Mouse (Mus musculus): ENCODE results near the gene Sept6. TPM values are rescaled to one million over a fixed set of nuclear protein-coding genes. Genes with fewer than 3 reads are reported as not detected.

Gene Sept6
- 57.0 and 59.2 TPM in 2 replicates for polyA plus RNA-seq (2014; fragmentation: Nextera tagmentation; extraction: Ambion mirVana)

DNA sequence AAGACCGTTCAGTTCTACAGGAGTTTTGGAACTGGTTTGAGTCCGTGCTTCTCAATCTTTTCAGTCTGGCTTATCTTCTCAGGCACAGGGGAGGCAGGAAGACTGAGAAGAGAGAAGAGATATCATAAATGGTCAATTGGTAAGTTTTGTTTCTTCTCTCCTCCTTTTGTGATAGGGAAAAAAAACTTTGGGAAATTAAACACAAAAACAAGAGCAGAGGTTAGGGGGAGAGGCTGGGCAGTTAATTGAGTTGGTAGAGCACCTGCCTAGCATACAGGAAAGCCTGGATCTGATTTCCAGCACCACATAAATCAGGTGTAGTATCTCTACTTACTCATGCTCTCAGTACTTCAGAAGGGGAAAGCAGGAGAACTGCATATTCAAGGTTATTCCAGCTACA lies at the start of gene Sept6:
Sept6 (minus strand) TSS at position 101 of the 400 bp plus-strand sequence.
- no peak for ATAC-seq (replicated peaks; ENCODE audit: insufficient number of reproducible peaks, low FRiP score, low TSS enrichment, low read depth)
- Histone ChIP-seq H3K27ac (replicated peaks; ENCODE audit: low read depth, low read length) (no peak within 1 kb of the TSS), H3K9me3 (replicated peaks; ENCODE audit: control insufficient read depth, low read length) (no peaks in the 10 kb centered on the region), H3K4me3 (ENCODE audit: low read depth, low read length) (no peak within 1 kb of the TSS), H3K9ac (replicated peaks; ENCODE audit: low read length) (no peak within 1 kb of the TSS), H3K36me3 (replicated peaks; ENCODE audit: control insufficient read depth, insufficient read depth, low read depth, low read length) (no peaks in the 10 kb centered on the region), H3K4me1 (ENCODE audit: control insufficient read depth, insufficient read depth, low read length) (no peaks in the 10 kb centered on the region), H3K27me3 (ENCODE audit: control insufficient read depth, insufficient read depth, low read length) (no peaks in the 10 kb centered on the region), H3K4me2 (ENCODE audit: low read depth, low read length) (no peak within 1 kb of the TSS)
- DNase-seq (ENCODE audit: low spot score) = no peak
- 78% methylated on average over 2 of the region's 2 CpGs for WGBS

DNA sequence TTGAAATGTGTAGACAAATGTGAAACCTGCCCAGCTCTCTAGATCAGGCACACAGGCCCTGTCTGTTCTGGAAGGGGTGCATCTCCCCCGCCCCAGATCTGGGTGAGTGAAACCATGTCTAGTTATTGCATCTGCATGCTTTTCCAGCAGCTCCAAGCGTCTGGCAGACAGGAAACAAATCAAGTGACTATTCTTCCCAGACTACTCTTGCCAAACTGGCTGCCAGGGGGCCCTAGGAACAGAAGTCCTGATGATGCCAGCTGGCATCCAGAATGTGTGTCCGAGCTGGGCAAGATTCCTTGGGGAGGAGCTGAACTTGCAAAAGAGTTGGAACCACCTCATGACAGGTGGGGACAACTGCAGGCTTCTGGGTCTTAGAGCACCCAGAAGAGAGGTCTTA lies 36.8 kb upstream of the Sept6 start:
- H3K27me3 ChIP-seq (ENCODE audit: control insufficient read depth, insufficient read depth, low read length) = no peaks in the 10 kb centered on the region
- 63% methylated on average over 3 of the region's 3 CpGs for WGBS
- ATAC-seq (replicated peaks; ENCODE audit: insufficient number of reproducible peaks, low FRiP score, low TSS enrichment, low read depth) = no peak
- no peaks in the 10 kb centered on the region for H3K4me1 ChIP-seq (ENCODE audit: control insufficient read depth, insufficient read depth, low read length)
- H3K9ac ChIP-seq (replicated peaks; ENCODE audit: low read length) = no peak overlapping the region
- H3K9me3 ChIP-seq (replicated peaks; ENCODE audit: control insufficient read depth, low read length) = no peaks in the 10 kb centered on the region
- H3K27ac ChIP-seq (replicated peaks; ENCODE audit: low read depth, low read length) = no peak overlapping the region
- H3K36me3 ChIP-seq (replicated peaks; ENCODE audit: control insufficient read depth, insufficient read depth, low read depth, low read length) = no peaks in the 10 kb centered on the region
- H3K4me3 ChIP-seq (ENCODE audit: low read depth, low read length) = no peak overlapping the region
- no peak for DNase-seq (ENCODE audit: low spot score)
- H3K4me2 ChIP-seq (ENCODE audit: low read depth, low read length) = no peak overlapping the region

DNA sequence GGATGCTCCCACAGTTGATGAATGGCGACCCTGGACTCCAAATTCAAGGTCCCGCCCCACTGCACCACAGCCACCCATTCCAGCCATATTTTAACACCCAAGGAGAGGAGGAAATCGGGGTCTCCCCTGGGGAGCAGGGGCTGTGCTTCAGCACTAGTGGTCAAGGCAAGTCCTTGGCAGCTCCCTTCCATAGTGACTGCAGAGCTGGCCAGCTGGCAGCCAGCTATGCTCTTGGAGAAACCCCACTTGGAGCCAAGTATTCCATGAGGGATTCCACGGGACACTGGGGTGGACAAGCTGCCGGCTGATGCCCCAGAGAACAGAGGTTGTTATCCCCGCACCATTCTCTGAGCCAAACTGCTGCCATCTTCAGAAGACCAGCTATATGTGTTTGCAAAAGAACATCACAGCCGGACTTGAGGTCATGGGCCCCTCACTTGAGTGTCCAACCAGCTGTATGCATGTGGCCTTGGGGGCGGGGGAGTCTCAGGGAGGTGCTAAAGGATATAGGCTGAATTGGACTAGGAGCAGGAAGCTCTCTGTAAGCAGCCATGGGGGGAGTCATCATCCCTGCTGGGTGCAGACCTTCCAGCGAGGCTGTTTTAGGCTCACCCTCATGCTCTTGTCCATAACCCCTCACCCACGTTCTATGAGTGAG lies 32.2 kb upstream of the Sept6 start:
- no peak overlapping the region for H3K27ac ChIP-seq (replicated peaks; ENCODE audit: low read depth, low read length)
- H3K4me2 ChIP-seq (ENCODE audit: low read depth, low read length) = no peak overlapping the region
- ATAC-seq (replicated peaks; ENCODE audit: insufficient number of reproducible peaks, low FRiP score, low TSS enrichment, low read depth) (no peak), DNase-seq (ENCODE audit: low spot score) (no peak)
- H3K4me1 ChIP-seq (ENCODE audit: control insufficient read depth, insufficient read depth, low read length) = no peaks in the 10 kb centered on the region
- no peak overlapping the region for H3K4me3 ChIP-seq (ENCODE audit: low read depth, low read length)
- 81% methylated on average over 10 of the region's 10 CpGs for WGBS
- no peak overlapping the region for H3K9ac ChIP-seq (replicated peaks; ENCODE audit: low read length)
- H3K9me3 ChIP-seq (replicated peaks; ENCODE audit: control insufficient read depth, low read length) = no peaks in the 10 kb centered on the region
- H3K27me3 ChIP-seq (ENCODE audit: control insufficient read depth, insufficient read depth, low read length) = no peaks in the 10 kb centered on the region
- no peaks in the 10 kb centered on the region for H3K36me3 ChIP-seq (replicated peaks; ENCODE audit: control insufficient read depth, insufficient read depth, low read depth, low read length)

DNA sequence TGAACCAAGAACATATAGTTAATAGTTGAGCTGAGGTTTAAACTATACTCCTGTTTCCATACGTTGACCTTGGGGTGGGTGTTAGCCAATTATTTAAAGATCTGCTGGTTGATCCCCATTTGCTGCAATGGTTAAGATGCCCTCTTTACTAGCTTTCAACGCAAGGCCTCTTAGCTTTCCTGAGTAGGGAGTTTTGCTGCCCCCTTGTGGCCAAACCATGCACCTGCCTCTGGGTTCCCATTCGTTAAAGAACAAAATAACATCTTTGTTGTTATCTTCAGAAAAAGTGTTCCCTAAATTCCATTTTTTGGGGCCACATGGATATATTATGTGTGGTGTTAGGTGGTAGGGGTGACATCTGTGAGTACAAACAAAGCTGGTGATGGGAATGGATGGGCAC lies 31.1 kb upstream of the Sept6 start:
- Histone ChIP-seq H3K27ac (replicated peaks; ENCODE audit: low read depth, low read length) (no peak overlapping the region), H3K4me1 (ENCODE audit: control insufficient read depth, insufficient read depth, low read length) (no peaks in the 10 kb centered on the region), H3K9me3 (replicated peaks; ENCODE audit: control insufficient read depth, low read length) (no peaks in the 10 kb centered on the region), H3K36me3 (replicated peaks; ENCODE audit: control insufficient read depth, insufficient read depth, low read depth, low read length) (no peaks in the 10 kb centered on the region), H3K4me3 (ENCODE audit: low read depth, low read length) (no peak overlapping the region), H3K9ac (replicated peaks; ENCODE audit: low read length) (no peak overlapping the region), H3K4me2 (ENCODE audit: low read depth, low read length) (no peak overlapping the region), H3K27me3 (ENCODE audit: control insufficient read depth, insufficient read depth, low read length) (no peaks in the 10 kb centered on the region)
- DNase-seq (ENCODE audit: low spot score) = peak; percentile 75
- ATAC-seq (replicated peaks; ENCODE audit: insufficient number of reproducible peaks, low FRiP score, low TSS enrichment, low read depth) = no peak
- 17% methylated on average over 3 of the region's 3 CpGs for WGBS

DNA sequence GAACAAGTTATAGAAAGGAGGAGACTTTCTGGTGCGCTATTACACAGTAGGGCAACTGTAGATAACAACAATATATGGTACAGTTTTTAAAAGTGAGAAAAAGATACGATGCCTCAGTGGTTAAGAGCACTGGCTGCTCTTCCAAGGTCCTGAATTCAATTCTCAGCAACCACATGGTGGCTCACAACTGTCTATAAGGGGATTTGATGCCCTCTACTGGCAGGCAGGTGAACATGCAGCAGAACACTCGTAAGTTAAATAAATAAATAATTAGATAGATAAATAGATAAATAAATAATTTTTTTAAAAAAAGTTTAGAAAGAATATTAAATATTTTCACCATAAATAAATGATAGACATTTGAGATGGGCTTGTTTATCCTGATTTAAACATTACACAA lies 27.5 kb upstream of the Sept6 start:
- H3K36me3 ChIP-seq (replicated peaks; ENCODE audit: control insufficient read depth, insufficient read depth, low read depth, low read length) = no peaks in the 10 kb centered on the region
- H3K4me2 ChIP-seq (ENCODE audit: low read depth, low read length) = no peak overlapping the region
- H3K27ac ChIP-seq (replicated peaks; ENCODE audit: low read depth, low read length) = no peak overlapping the region
- no peak overlapping the region for H3K9ac ChIP-seq (replicated peaks; ENCODE audit: low read length)
- no peaks in the 10 kb centered on the region for H3K27me3 ChIP-seq (ENCODE audit: control insufficient read depth, insufficient read depth, low read length)
- H3K4me3 ChIP-seq (ENCODE audit: low read depth, low read length) = no peak overlapping the region
- WGBS = 54% methylated on average over 3 of the region's 3 CpGs
- H3K9me3 ChIP-seq (replicated peaks; ENCODE audit: control insufficient read depth, low read length) = no peaks in the 10 kb centered on the region
- DNase-seq (ENCODE audit: low spot score) (no peak), ATAC-seq (replicated peaks; ENCODE audit: insufficient number of reproducible peaks, low FRiP score, low TSS enrichment, low read depth) (no peak)
- H3K4me1 ChIP-seq (ENCODE audit: control insufficient read depth, insufficient read depth, low read length) = no peaks in the 10 kb centered on the region

DNA sequence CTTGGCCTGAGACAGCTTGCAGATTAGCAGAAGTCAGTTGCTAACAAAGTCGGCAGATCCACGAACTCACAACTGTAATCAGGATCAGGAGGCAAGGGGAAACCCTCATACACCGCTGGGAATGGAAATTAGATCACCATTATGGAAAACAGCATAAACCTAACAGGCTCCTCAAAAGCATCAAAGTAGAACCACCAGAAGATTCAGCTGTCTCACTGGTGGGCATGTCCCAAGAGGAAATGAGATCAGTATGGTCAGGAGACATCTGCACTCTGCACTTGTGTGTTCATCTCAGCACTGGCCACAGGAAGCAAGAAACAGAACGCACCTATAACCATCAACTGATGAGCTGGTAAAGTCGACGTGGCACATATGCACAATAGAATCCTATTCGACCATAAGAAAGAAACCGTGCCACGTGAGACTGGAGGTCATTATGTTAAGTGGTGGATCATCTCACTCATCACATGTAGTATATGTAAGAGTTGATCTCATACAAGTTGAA lies 26.6 kb upstream of the Sept6 start:
- H3K27ac ChIP-seq (replicated peaks; ENCODE audit: low read depth, low read length) = no peak overlapping the region
- 87% methylated on average over 9 of the region's 9 CpGs for WGBS
- H3K4me1 ChIP-seq (ENCODE audit: control insufficient read depth, insufficient read depth, low read length) = no peaks in the 10 kb centered on the region
- ATAC-seq (replicated peaks; ENCODE audit: insufficient number of reproducible peaks, low FRiP score, low TSS enrichment, low read depth) (no peak), DNase-seq (ENCODE audit: low spot score) (no peak)
- H3K36me3 ChIP-seq (replicated peaks; ENCODE audit: control insufficient read depth, insufficient read depth, low read depth, low read length) = no peaks in the 10 kb centered on the region
- no peaks in the 10 kb centered on the region for H3K9me3 ChIP-seq (replicated peaks; ENCODE audit: control insufficient read depth, low read length)
- no peaks in the 10 kb centered on the region for H3K27me3 ChIP-seq (ENCODE audit: control insufficient read depth, insufficient read depth, low read length)
- H3K4me3 ChIP-seq (ENCODE audit: low read depth, low read length) = no peak overlapping the region
- H3K9ac ChIP-seq (replicated peaks; ENCODE audit: low read length) = no peak overlapping the region
- H3K4me2 ChIP-seq (ENCODE audit: low read depth, low read length) = no peak overlapping the region

DNA sequence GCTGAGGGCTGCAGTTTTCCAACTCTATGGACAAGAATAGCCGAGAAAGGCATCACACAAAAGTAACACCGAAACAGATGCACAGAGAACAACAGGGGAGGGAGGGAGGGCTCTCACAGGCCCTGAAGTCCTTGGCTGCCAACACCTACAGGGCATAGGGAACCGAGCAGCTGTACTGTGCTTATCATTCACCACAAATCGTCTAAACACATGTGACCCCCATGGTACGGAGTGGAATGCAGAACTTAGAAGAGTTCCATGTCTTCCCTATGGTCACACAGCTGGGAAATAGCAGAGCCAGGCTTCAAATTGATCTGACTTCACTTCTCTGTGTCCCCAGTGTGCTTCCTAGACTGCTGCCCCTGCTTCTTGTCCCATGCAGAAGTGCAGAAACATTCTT lies 22.3 kb upstream of the Sept6 start:
- no peak overlapping the region for H3K9ac ChIP-seq (replicated peaks; ENCODE audit: low read length)
- H3K4me2 ChIP-seq (ENCODE audit: low read depth, low read length) = no peak overlapping the region
- H3K27ac ChIP-seq (replicated peaks; ENCODE audit: low read depth, low read length) = no peak overlapping the region
- H3K9me3 ChIP-seq (replicated peaks; ENCODE audit: control insufficient read depth, low read length) = no peaks in the 10 kb centered on the region
- no peaks in the 10 kb centered on the region for H3K36me3 ChIP-seq (replicated peaks; ENCODE audit: control insufficient read depth, insufficient read depth, low read depth, low read length)
- no peak overlapping the region for H3K4me3 ChIP-seq (ENCODE audit: low read depth, low read length)
- 73% methylated on average over 5 of the region's 5 CpGs for WGBS
- no peak for ATAC-seq (replicated peaks; ENCODE audit: insufficient number of reproducible peaks, low FRiP score, low TSS enrichment, low read depth)
- DNase-seq (ENCODE audit: low spot score) = no peak
- H3K4me1 ChIP-seq (ENCODE audit: control insufficient read depth, insufficient read depth, low read length) = no peaks in the 10 kb centered on the region
- H3K27me3 ChIP-seq (ENCODE audit: control insufficient read depth, insufficient read depth, low read length) = no peaks in the 10 kb centered on the region

DNA sequence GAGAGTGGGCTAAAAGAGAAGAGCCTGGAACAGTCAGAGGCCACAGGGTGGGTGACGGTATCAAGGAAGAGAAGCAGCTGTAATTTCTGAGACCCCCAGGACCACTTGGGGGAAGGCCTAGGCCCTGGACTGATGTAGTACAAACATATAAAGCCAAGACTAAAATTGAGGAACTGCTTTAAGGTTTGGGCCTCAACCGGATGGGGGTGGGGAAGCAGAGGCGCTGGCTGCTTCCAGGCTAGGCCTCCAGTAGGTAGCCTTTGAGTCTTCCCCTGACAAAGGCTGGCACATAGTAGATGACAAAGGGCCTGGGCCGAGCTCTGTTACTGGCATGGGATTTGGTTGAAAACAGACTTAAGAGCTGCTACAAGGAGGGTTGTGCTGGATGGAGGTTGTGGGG lies 555 bp downstream of the Sept6 start:
- H3K9ac ChIP-seq (replicated peaks; ENCODE audit: low read length) = no peak overlapping the region
- H3K4me3 ChIP-seq (ENCODE audit: low read depth, low read length) = no peak overlapping the region
- no peaks in the 10 kb centered on the region for H3K27me3 ChIP-seq (ENCODE audit: control insufficient read depth, insufficient read depth, low read length)
- H3K4me1 ChIP-seq (ENCODE audit: control insufficient read depth, insufficient read depth, low read length) = no peaks in the 10 kb centered on the region
- no peak for ATAC-seq (replicated peaks; ENCODE audit: insufficient number of reproducible peaks, low FRiP score, low TSS enrichment, low read depth)
- H3K36me3 ChIP-seq (replicated peaks; ENCODE audit: control insufficient read depth, insufficient read depth, low read depth, low read length) = no peaks in the 10 kb centered on the region
- no peak for DNase-seq (ENCODE audit: low spot score)
- no peak overlapping the region for H3K4me2 ChIP-seq (ENCODE audit: low read depth, low read length)
- 81% methylated on average over 4 of the region's 4 CpGs for WGBS
- H3K27ac ChIP-seq (replicated peaks; ENCODE audit: low read depth, low read length) = no peak overlapping the region
- no peaks in the 10 kb centered on the region for H3K9me3 ChIP-seq (replicated peaks; ENCODE audit: control insufficient read depth, low read length)

All from embryonic facial prominence, embryonic 11.5 days (tissue).